Mouse (Mus musculus) liver, postnatal 0 days (tissue): Measurements from ENCODE around the gene Fam241a. TPM values are rescaled to one million over a fixed set of nuclear protein-coding genes. Genes with fewer than 3 reads are reported as not detected.

ENCODE experiments used
- ATAC-seq: fragments of 200-750 bp; cut with Nextera tagmentation; 2 replicates; pipeline ENCODE4 v1.8.0; 2017; ENCODE audit warnings: mild to moderate bottlenecking, moderate library complexity
- DNase-seq: peaks from one replicate; pipeline ENCODE4 v3.0.0-alpha.2; 2016
- H3K27ac ChIP-seq: fragments of 300-500 bp; sonication (generic); 2 replicates; pipeline ENCODE4 v1.5.1; 2014; ENCODE audit warnings: antibody characterized with exemption, moderate library complexity, mild to moderate bottlenecking, low read depth
- H3K27me3 ChIP-seq: fragments of 300-500 bp; sonication (generic); 2 replicates; pipeline ENCODE4 v1.6.1; 2014; ENCODE audit warnings: low read length, control low read depth, mixed read lengths; ENCODE audit not compliant: insufficient read depth
- H3K36me3 ChIP-seq: fragments of 300-500 bp; sonication (generic); replicated peaks from 2 replicates; pipeline ENCODE4 v1.6.1; 2014; ENCODE audit warnings: mild to moderate bottlenecking, control low read depth, low read length, moderate library complexity, mixed read lengths; ENCODE audit not compliant: insufficient read depth
- H3K4me1 ChIP-seq: fragments of 300-500 bp; sonication (generic); 2 replicates; pipeline ENCODE4 v1.6.1; 2014; ENCODE audit warnings: antibody characterized with exemption, mild to moderate bottlenecking, control low read depth; ENCODE audit not compliant: insufficient read depth
- H3K4me2 ChIP-seq: fragments of 300-500 bp; sonication (generic); 2 replicates; pipeline ENCODE4 v1.6.1; 2014; ENCODE audit warnings: low read depth, mild to moderate bottlenecking, low read length, moderate library complexity, mixed read lengths
- H3K4me3 ChIP-seq: fragments of 300-500 bp; sonication (generic); 2 replicates; pipeline ENCODE4 v1.5.1; 2014; ENCODE audit warnings: low read depth, low read length
- H3K9ac ChIP-seq: fragments of 300-500 bp; sonication (generic); replicated peaks from 2 replicates; pipeline ENCODE4 v1.6.1; 2014; ENCODE audit warnings: mild to moderate bottlenecking, moderate library complexity
- H3K9me3 ChIP-seq: fragments of 300-500 bp; sonication (generic); 2 replicates; pipeline ENCODE4 v1.6.1; 2016; ENCODE audit warnings: mild to moderate bottlenecking, control low read depth, low read length, mixed read lengths
- CTCF ChIP-seq: sonication (generic); IDR thresholded peaks from 2 replicates; pipeline ENCODE4 v1.5.1; 2016; ENCODE audit warnings: antibody characterized with exemption, low read depth
- EP300 ChIP-seq: IDR thresholded peaks from 2 replicates; pipeline ENCODE4 v1.6.1; 2016; ENCODE audit warnings: antibody characterized with exemption, low read depth, mild to moderate bottlenecking
- WGBS: fragments of 180-500 bp; shearing (Covaris S2); extraction: QIAGEN DNeasy Blood & Tissue Kit; methylation state at CpG from one replicate; pipeline ENCODE4 v1.1.7; 2014; ENCODE audit not compliant: insufficient replicate concordance; 5-methylcytosine and 5-hydroxymethylcytosine counted together
- polyA plus RNA-seq: library from polyadenylated mRNA; unstranded; fragments of >200 nt; fragmentation: Nextera tagmentation; extraction: Ambion mirVana; gene quantifications from 2 replicates; pipeline ENCODE4 v1.2.1, GENCODE M21; 2015

The Fam241a gene
- polyA plus RNA-seq, 1 experiment from 2014 or later, result 25.5 TPM

- TF ChIP-seq CTCF, result peak; percentile 8; the same call in 1 of the 2 replicates
- no peak for TF ChIP-seq EP300
- no peak for ATAC-seq
- H3K36me3 ChIP-seq, result 0 out of 2 replicates have a peak, but pooled peaks cover 11% of the 10 kb centered on the region
- H3K9me3 ChIP-seq, result no peaks in the 10 kb centered on the region
- H3K4me3 ChIP-seq, result no peak overlapping the region
- no peaks in the 10 kb centered on the region for H3K27me3 ChIP-seq
- WGBS, result 40% methylated on average over 6 of the region's 6 CpGs
- H3K4me2 ChIP-seq, result no peak overlapping the region
- no peak for DNase-seq
- H3K9ac ChIP-seq, result no peak overlapping the region
- H3K4me1 ChIP-seq, result peaks cover 8% of the 10 kb centered on the region; the same call in 1 of the 2 replicates
- no peak overlapping the region for H3K27ac ChIP-seq
Observed at GRCm38 (mm10) chr3:127831079-127831478, 65.0 kb downstream of the Fam241a start.

GRCm38 (mm10) chr3:127830183-127830582, 65.9 kb downstream of the Fam241a start:
- Histone ChIP-seq H3K9me3 (no peaks in the 10 kb centered on the region), H3K27me3 (no peaks in the 10 kb centered on the region), H3K4me2 (no peak overlapping the region), H3K36me3 (0 out of 2 replicates have a peak, but pooled peaks cover 11% of the 10 kb centered on the region), H3K9ac (no peak overlapping the region), H3K4me3 (no peak overlapping the region), H3K4me1 (peaks cover 10% of the 10 kb centered on the region; the same call in 1 of the 2 replicates), H3K27ac (no peak overlapping the region)
- WGBS, result 89% methylated on average over 10 of the region's 10 CpGs
- DNase-seq (no peak), ATAC-seq (no peak)
- TF ChIP-seq CTCF (no peak), EP300 (no peak)

- no peaks in the 10 kb centered on the region for H3K9me3 ChIP-seq
- no peak overlapping the region for H3K9ac ChIP-seq
- ATAC-seq (no peak), DNase-seq (no peak)
- H3K27ac ChIP-seq, result no peak overlapping the region
- WGBS, result 65% methylated on average over 7 of the region's 7 CpGs
- H3K4me1 ChIP-seq, result peaks cover 10% of the 10 kb centered on the region; the same call in 1 of the 2 replicates
- H3K4me3 ChIP-seq, result no peak overlapping the region
- H3K27me3 ChIP-seq, result no peaks in the 10 kb centered on the region
- TF ChIP-seq CTCF, result no peak
- no peak overlapping the region for H3K4me2 ChIP-seq
- peaks cover 6% of the 10 kb centered on the region; the same call in 1 of the 2 replicates for H3K36me3 ChIP-seq
Observed at GRCm38 (mm10) chr3:127827123-127827522, 69.0 kb downstream of the Fam241a start.

- DNase-seq, result no peak
- Histone ChIP-seq H3K27me3 (no peaks in the 10 kb centered on the region), H3K27ac (no peak overlapping the region), H3K36me3 (peaks cover 5% of the 10 kb centered on the region; the same call in 1 of the 2 replicates), H3K9me3 (no peaks in the 10 kb centered on the region), H3K4me1 (peaks cover 10% of the 10 kb centered on the region; the same call in 1 of the 2 replicates), H3K9ac (no peak overlapping the region), H3K4me2 (no peak overlapping the region), H3K4me3 (no peak overlapping the region)
- WGBS, result 85% methylated on average over 7 of the region's 7 CpGs
- ATAC-seq, result no peak
- no peak for TF ChIP-seq EP300
- TF ChIP-seq CTCF, result no peak
Observed at GRCm38 (mm10) chr3:127826503-127826902, 69.6 kb downstream of the Fam241a start.

- peak overlapping the region; percentile 80 for H3K27ac ChIP-seq
- H3K4me2 ChIP-seq, result peak overlapping the region; percentile 14; the same call in 1 of the 2 replicates
- DNase-seq (peak; percentile 20), ATAC-seq (peak; percentile 65)
- H3K27me3 ChIP-seq, result no peaks in the 10 kb centered on the region
- no peak overlapping the region for H3K9ac ChIP-seq
- peaks cover 9% of the 10 kb centered on the region; the same call in 1 of the 2 replicates for H3K36me3 ChIP-seq
- peaks cover 10% of the 10 kb centered on the region; the same call in 1 of the 2 replicates for H3K4me1 ChIP-seq
- H3K9me3 ChIP-seq, result no peaks in the 10 kb centered on the region
- 51% methylated on average over 17 of the region's 17 CpGs for WGBS
- TF ChIP-seq EP300, result peak; percentile 77
- no peak for TF ChIP-seq CTCF
- no peak overlapping the region for H3K4me3 ChIP-seq
Observed at GRCm38 (mm10) chr3:127823886-127824863, 71.9 kb downstream of the Fam241a start.

- no peak overlapping the region for H3K9ac ChIP-seq
- H3K9me3 ChIP-seq, result no peaks in the 10 kb centered on the region
- no peak overlapping the region for H3K4me2 ChIP-seq
- DNase-seq (no peak), ATAC-seq (no peak)
- H3K27ac ChIP-seq, result no peak overlapping the region
- TF ChIP-seq CTCF (no peak), EP300 (peak; percentile 75)
- no peak overlapping the region for H3K4me3 ChIP-seq
- peaks cover 4% of the 10 kb centered on the region; the same call in 1 of the 2 replicates for H3K4me1 ChIP-seq
- peaks cover 16% of the 10 kb centered on the region for H3K36me3 ChIP-seq
- WGBS, result 51% methylated on average over 5 of the region's 5 CpGs
- H3K27me3 ChIP-seq, result no peaks in the 10 kb centered on the region
Observed at GRCm38 (mm10) chr3:127821209-127821608, 74.9 kb downstream of the Fam241a start.
